31 mouse cellular contexts compared by ENCODE assay signal in genomic region chr17:25998425-25998824, GRCm38 (mm10). TPM values are rescaled to one million over a fixed set of nuclear protein-coding genes. Genes with fewer than 3 reads are reported as not detected.
A peak's percentile ranks its signal among the peaks of the same experiment; 100 is the strongest.
DNase-seq lines count a peak whose midpoint lies in the region; ATAC-seq and TF ChIP-seq lines count a peak whose summit lies in the region.
"Had no signal": no experiment of that assay in that cellular context is flagged by ENCODE, and none has a peak within 500 bp of the region (broad histone marks: within the 10 kb centered on the region; RNA-seq: fewer than 3 reads in every experiment).

No protein-coding gene starts in this region.

- H3K9ac ChIP-seq in kidney, embryonic 16.5 days (replicated peaks; ENCODE audit: low read length), result no peak overlapping the region
- no peak overlapping the region for H3K9ac ChIP-seq in CH12.LX (ENCODE audit: insufficient read depth, low read depth)
- H3K9ac ChIP-seq: embryonic facial prominence, embryonic 13.5 days; forebrain, embryonic 12.5 days; forebrain, embryonic 15.5 days; heart, embryonic 13.5 days; hindbrain, embryonic 14.5 days had no signal

- no peaks in the 10 kb centered on the region for H3K27me3 ChIP-seq in kidney, adult 2 months (replicated peaks; ENCODE audit: control insufficient read depth, insufficient read depth, low read length)
- H3K27me3 ChIP-seq in kidney, embryonic 16.5 days (ENCODE audit: insufficient read depth, low read length), result no peaks in the 10 kb centered on the region
- no peaks in the 10 kb centered on the region for H3K27me3 ChIP-seq in CH12.LX (replicated peaks)
- H3K27me3 ChIP-seq: embryonic facial prominence, embryonic 13.5 days; forebrain, embryonic 12.5 days; forebrain, embryonic 15.5 days; heart, embryonic 13.5 days; Patski had no signal

- no peak for TF ChIP-seq EP300 in CH12.LX (IDR thresholded peaks at IDR 0.05; ENCODE audit: low read length)

- no peak for TF ChIP-seq RAD21 in CH12.LX (IDR thresholded peaks at IDR 0.05; ENCODE audit: low read depth, low read length)

- no peak overlapping the region for H3K4me2 ChIP-seq in kidney, embryonic 16.5 days (replicated peaks; ENCODE audit: low read depth, low read length)
- H3K4me2 ChIP-seq in CH12.LX (ENCODE audit: insufficient read depth, low read depth, poor library complexity, severe bottlenecking), result no peak overlapping the region
- H3K4me2 ChIP-seq: embryonic facial prominence, embryonic 13.5 days; forebrain, embryonic 12.5 days; forebrain, embryonic 15.5 days; heart, embryonic 13.5 days; hindbrain, embryonic 14.5 days had no signal

- peaks cover 8% of the 10 kb centered on the region; the same call in 1 of the 2 replicates for H3K36me3 ChIP-seq in kidney, adult 2 months (ENCODE audit: control insufficient read depth, insufficient read depth, low read length)
- peaks cover 25% of the 10 kb centered on the region for H3K36me3 ChIP-seq in kidney, embryonic 16.5 days (ENCODE audit: insufficient read depth, low read length)
- H3K36me3 ChIP-seq in CH12.LX (replicated peaks in 1 of 2; ENCODE audit: control insufficient read depth in 1 of 2, insufficient read depth in 1 of 2, low read length in 1 of 2), result peaks cover 4 to 43% of the 10 kb centered on the region in 2 experiments

- no peaks in the 10 kb centered on the region for H3K79me2 ChIP-seq in CH12.LX (replicated peaks; ENCODE audit: control insufficient read depth, extremely low read depth, insufficient read depth, poor library complexity, severe bottlenecking)

- ATAC-seq in kidney, embryonic 16.5 days (ENCODE audit: low FRiP score, low TSS enrichment), result peak; percentile 42; the same call in 1 of the 2 replicates
- ATAC-seq in activated CD4-positive, CD25-positive, alpha-beta regulatory T cell, adult 4 months, result no peak
- ATAC-seq: forebrain, embryonic 15.5 days; hindbrain, postnatal 0 days; Patski had no signal

- peak overlapping the region; percentile 49 for H3K27ac ChIP-seq in kidney, adult 2 months (ENCODE audit: insufficient read depth, low read depth, low read length)
- H3K27ac ChIP-seq in kidney, embryonic 16.5 days (ENCODE audit: low read length), result no peak overlapping the region
- no peak overlapping the region for H3K27ac ChIP-seq in CH12.LX (ENCODE audit: insufficient read depth, low read depth)
- H3K27ac ChIP-seq: embryonic facial prominence, embryonic 10.5 days; embryonic facial prominence, embryonic 13.5 days; forebrain, embryonic 12.5 days; forebrain, embryonic 15.5 days; heart, adult 2 months; heart, embryonic 10.5 days; heart, embryonic 13.5 days; hindbrain, embryonic 14.5 days; hindbrain, postnatal 0 days had no signal

- TF ChIP-seq CTCF in kidney, adult 2 months (conservative IDR thresholded peaks at IDR 0.05; ENCODE audit: insufficient read depth, insufficient read length, low read depth, low read length), result no peak
- no peak for TF ChIP-seq CTCF in CH12.LX (conservative IDR thresholded peaks at IDR 0.05 in 1 of 2, IDR thresholded peaks at IDR 0.05 in 1 of 2; ENCODE audit: low read depth in 2 of 2, low read length in 2 of 2)

- no peak for DNase-seq in kidney, adult 2 months
- no peak for DNase-seq in kidney, adult 8-10 months
- DNase-seq in kidney, postnatal 10 days, result no peak
- DNase-seq in CH12.LX (ENCODE audit: extremely low read depth), result no peak
- DNase-seq: adrenal gland, adult 2 months; adrenal gland, postnatal 14 days; cerebellum, adult 11 months; cerebellum, adult 2 months; cerebellum, postnatal 10 days; cerebellum, postnatal 36 days; embryo, embryonic 11 days; gastrocnemius, postnatal 10 days; gastrocnemius, postnatal 36 days; heart, adult 2 months; heart, postnatal 14 days; heart, postnatal 4 days had no signal

- dilution Hi-C loops in CH12.LX (cut with MboI; ENCODE audit: extremely low pct_ligation_motif_present, extremely low pct_unique_long_range_greater_than_20kb, low sequenced_read_pairs), result no loop called here

- WGBS in kidney, adult 2 months, result 43% methylated on average over 11 of the region's 11 CpGs
- WGBS in kidney, embryonic 16.5 days, result 54% methylated on average over 11 of the region's 11 CpGs

- H3K9me3 ChIP-seq in kidney, embryonic 16.5 days (ENCODE audit: low read length), result no peaks in the 10 kb centered on the region
- H3K9me3 ChIP-seq in CH12.LX (replicated peaks; ENCODE audit: low read length), result no peaks in the 10 kb centered on the region
- H3K9me3 ChIP-seq: embryonic facial prominence, embryonic 10.5 days; embryonic facial prominence, embryonic 13.5 days; forebrain, embryonic 12.5 days; forebrain, embryonic 15.5 days; G1E; heart, embryonic 10.5 days; heart, embryonic 13.5 days had no signal

- H3K4me1 ChIP-seq in kidney, adult 2 months (ENCODE audit: control insufficient read depth, insufficient read depth, low read length), result peaks cover 8% of the 10 kb centered on the region; the same call in 1 of the 2 replicates
- H3K4me1 ChIP-seq in kidney, embryonic 16.5 days (ENCODE audit: insufficient read depth, low read length), result no peaks in the 10 kb centered on the region
- peaks cover 4 to 13% of the 10 kb centered on the region in 2 experiments for H3K4me1 ChIP-seq in CH12.LX (ENCODE audit: control insufficient read depth in 1 of 2, insufficient read depth in 2 of 2)
- H3K4me1 ChIP-seq: embryonic facial prominence, embryonic 10.5 days; embryonic facial prominence, embryonic 13.5 days; forebrain, embryonic 12.5 days; forebrain, embryonic 15.5 days; heart, embryonic 10.5 days; heart, embryonic 13.5 days had no signal

- TF ChIP-seq POLR2A in kidney, adult 2 months (IDR thresholded peaks at IDR 0.05; ENCODE audit: low read depth, low read length), result no peak
- TF ChIP-seq POLR2A in CH12.LX (IDR thresholded peaks at IDR 0.05; ENCODE audit: low read depth, low read length), result no peak

- in situ Hi-C loops in CH12.LX (cut with MboI; ENCODE audit: low pct_ligation_motif_present, low pct_unique_long_range_greater_than_20kb, low sequenced_read_pairs), result no loop called here

- no peak overlapping the region for H3K4me3 ChIP-seq in kidney, adult 2 months (ENCODE audit: insufficient read depth, low read depth, low read length)
- no peak overlapping the region for H3K4me3 ChIP-seq in kidney, embryonic 16.5 days (ENCODE audit: low read length)
- H3K4me3 ChIP-seq in CH12.LX (replicated peaks in 1 of 3; ENCODE audit: low read depth in 2 of 3, low read length in 2 of 3, poor library complexity in 1 of 3), result no peak overlapping the region
- H3K4me3 ChIP-seq: embryonic facial prominence, embryonic 10.5 days; embryonic facial prominence, embryonic 13.5 days; erythroblast, embryonic 14.5 days; forebrain, embryonic 12.5 days; forebrain, embryonic 15.5 days; heart, adult 2 months; heart, embryonic 10.5 days; heart, embryonic 13.5 days had no signal

TF ChIP-seq in CH12.LX, 34 proteins besides CTCF, POLR2A, EP300 and RAD21:
- TF ChIP-seq HCFC1 (IDR thresholded peaks at IDR 0.05; ENCODE audit: low read depth, low read length) (no peak), BHLHE40 (IDR thresholded peaks at IDR 0.05; ENCODE audit: low read depth, low read length) (0 out of 2 replicates have a peak, but pooled peaks have one; percentile 29)

RNA-seq across cellular contexts. Expression of gene Capn15, which starts 12.8 kb away (rescaled TPM):
- 24.0 and 31.6 TPM in 2 replicates for polyA plus RNA-seq in kidney, adult 2 months (2012; rRNA removed)
- 26.0 and 30.7 TPM in 2 replicates for polyA plus RNA-seq in kidney, embryonic 16.5 days (2015; fragmentation: Nextera tagmentation; extraction: Ambion mirVana)
- total RNA-seq in CH12.LX (2012; rRNA removed) (6.0 and 7.5 TPM in 2 replicates), CH12.LX (2014; rRNA removed) (1.5 and 2.1 TPM in 2 replicates)
- 11.4 and 11.5 TPM in 2 replicates for polyA plus RNA-seq in CH12.LX (2012; ENCODE audit: insufficient read length, low read depth)
- polyA plus RNA-seq in activated CD4-positive, CD25-positive, alpha-beta regulatory T cell, adult 4 months (2017; shearing (Covaris generic)), result 1 to 10 TPM; 5.2 to 7.1 TPM

RNA-seq across cellular contexts. Expression of gene A930017K11Rik, which starts 46.1 kb away (rescaled TPM):
- polyA plus RNA-seq in kidney, adult 2 months (2012; rRNA removed), result 7.2 and 8.3 TPM in 2 replicates
- polyA plus RNA-seq in kidney, embryonic 16.5 days (2015; fragmentation: Nextera tagmentation; extraction: Ambion mirVana), result 8.1 and 9.5 TPM in 2 replicates
- not detected in 2 replicates for total RNA-seq in CH12.LX (2012; rRNA removed)
- not detected in 2 replicates for total RNA-seq in CH12.LX (2014; rRNA removed)
- polyA plus RNA-seq in CH12.LX (2012; ENCODE audit: insufficient read length, low read depth), result not detected in 2 replicates
- not detected for polyA plus RNA-seq in activated CD4-positive, CD25-positive, alpha-beta regulatory T cell, adult 4 months (2017; shearing (Covaris generic))
- total RNA-seq: adrenal gland, adult 2 months; adrenal gland, postnatal 14 days; G1E; gastrocnemius, postnatal 10 days; gastrocnemius, postnatal 36 days; granulocyte monocyte progenitor cell, adult 5-6 weeks; heart, postnatal 14 days; heart, postnatal 4 days had no signal
- polyA plus RNA-seq: heart, embryonic 16.5 days had no signal

RNA-seq across cellular contexts. Expression of gene Nhlrc4, which starts 53.7 kb away (rescaled TPM):
- polyA plus RNA-seq in kidney, adult 2 months (2012; rRNA removed), result 16.0 and 21.0 TPM in 2 replicates
- 1.8 and 3.7 TPM in 2 replicates for polyA plus RNA-seq in kidney, embryonic 16.5 days (2015; fragmentation: Nextera tagmentation; extraction: Ambion mirVana)
- not detected in 2 replicates for total RNA-seq in CH12.LX (2012; rRNA removed)
- total RNA-seq in CH12.LX (2014; rRNA removed), result not detected in 2 replicates
- not detected in 2 replicates for polyA plus RNA-seq in CH12.LX (2012; ENCODE audit: insufficient read length, low read depth)
- not detected for polyA plus RNA-seq in activated CD4-positive, CD25-positive, alpha-beta regulatory T cell, adult 4 months (2017; shearing (Covaris generic))
- total RNA-seq: adrenal gland, adult 2 months; gastrocnemius, postnatal 10 days; gastrocnemius, postnatal 36 days; granulocyte monocyte progenitor cell, adult 5-6 weeks; heart, postnatal 4 days had no signal
- polyA plus RNA-seq: adrenal gland, adult 2 months; embryonic facial prominence, embryonic 13.5 days; forebrain, embryonic 15.5 days; heart, embryonic 13.5 days; hindbrain, embryonic 14.5 days had no signal

RNA-seq across cellular contexts. Expression of gene Pigq, which starts 53.7 kb away (rescaled TPM):
- 236 and 270 TPM in 2 replicates for polyA plus RNA-seq in kidney, adult 2 months (2012; rRNA removed)
- 85.8 and 95.9 TPM in 2 replicates for polyA plus RNA-seq in kidney, embryonic 16.5 days (2015; fragmentation: Nextera tagmentation; extraction: Ambion mirVana)
- total RNA-seq in CH12.LX (2012; rRNA removed) (28.1 and 29.2 TPM in 2 replicates), CH12.LX (2014; rRNA removed) (15.1 and 18.5 TPM in 2 replicates)
- polyA plus RNA-seq in CH12.LX (2012; ENCODE audit: insufficient read length, low read depth), result 75.0 and 97.2 TPM in 2 replicates
- polyA plus RNA-seq in activated CD4-positive, CD25-positive, alpha-beta regulatory T cell, adult 4 months (2017; shearing (Covaris generic)), result 10 to 100 TPM; 19.0 to 26.6 TPM
